In the genomic region with DNA sequence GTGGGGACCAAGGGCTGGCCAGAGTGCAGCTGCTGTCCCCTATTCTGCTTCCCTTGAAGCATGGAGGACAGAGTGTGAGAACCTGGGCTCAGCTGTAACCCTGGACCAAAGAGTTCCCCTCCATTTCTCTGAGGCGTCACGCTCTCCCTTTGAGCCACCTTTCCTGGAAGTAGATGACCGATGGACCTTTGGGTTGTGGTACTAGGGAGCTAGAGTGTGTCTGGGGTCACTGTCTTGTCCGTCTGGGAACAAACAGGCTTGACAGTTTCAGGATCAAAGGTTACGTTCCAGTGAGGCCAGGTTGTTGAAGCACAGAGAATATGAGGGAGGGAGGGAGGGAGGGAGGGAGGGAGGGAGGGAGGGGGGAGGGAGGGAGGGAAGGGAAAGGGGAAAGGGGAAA, we compare ENCODE assay signal across 12 mouse cellular contexts.
"Had no signal": no experiment of that assay in that cellular context is flagged by ENCODE, and none has a peak within 500 bp of the region (broad histone marks: within the 10 kb centered on the region; RNA-seq: fewer than 3 reads in every experiment).

No protein-coding gene starts in this region.

- H3K27me3 ChIP-seq: intestine, embryonic 15.5 days; liver, embryonic 13.5 days; lung, embryonic 15.5 days; megakaryocyte, embryonic 14.5 days; midbrain, embryonic 12.5 days had no signal

- H3K4me1 ChIP-seq: intestine, embryonic 15.5 days; limb, embryonic 10.5 days; liver, embryonic 13.5 days; lung, embryonic 15.5 days; megakaryocyte, embryonic 14.5 days; midbrain, embryonic 12.5 days had no signal

- ATAC-seq: intestine, embryonic 15.5 days; liver, postnatal 0 days had no signal

- DNase-seq: liver, embryonic 13.5 days; liver, postnatal 0 days; lung, postnatal 14 days; thymus, adult 18-20 months; thymus, postnatal 14 days had no signal

- H3K9me3 ChIP-seq: intestine, embryonic 15.5 days; limb, embryonic 10.5 days; lung, embryonic 15.5 days; midbrain, embryonic 12.5 days had no signal

- H3K27ac ChIP-seq: hindbrain, embryonic 14.5 days; intestine, embryonic 15.5 days; limb, embryonic 10.5 days; liver, embryonic 13.5 days; lung, embryonic 15.5 days; macrophage; midbrain, embryonic 12.5 days had no signal

- H3K36me3 ChIP-seq: intestine, embryonic 15.5 days; limb, embryonic 10.5 days; liver, embryonic 13.5 days; lung, embryonic 15.5 days; midbrain, embryonic 12.5 days had no signal

- H3K4me2 ChIP-seq: hindbrain, embryonic 14.5 days; intestine, embryonic 15.5 days; liver, embryonic 13.5 days; lung, embryonic 15.5 days; midbrain, embryonic 12.5 days had no signal

- H3K9ac ChIP-seq: hindbrain, embryonic 14.5 days; intestine, embryonic 15.5 days; liver, embryonic 13.5 days; liver, postnatal 0 days; lung, embryonic 15.5 days; midbrain, embryonic 12.5 days had no signal

- H3K4me3 ChIP-seq: intestine, embryonic 15.5 days; limb, embryonic 10.5 days; liver, embryonic 13.5 days; lung, embryonic 15.5 days; midbrain, embryonic 12.5 days had no signal
